Mouse (Mus musculus): ENCODE measurements at regions not wholly inside any gene's neighbourhood (a gene's known extent, or its start where the extent isn't known, plus 50 kb on each side); places are given as distances from the start of the nearest gene placed in this dataset.
A peak's percentile ranks its signal among the peaks of the same experiment; 100 is the strongest.

DNA sequence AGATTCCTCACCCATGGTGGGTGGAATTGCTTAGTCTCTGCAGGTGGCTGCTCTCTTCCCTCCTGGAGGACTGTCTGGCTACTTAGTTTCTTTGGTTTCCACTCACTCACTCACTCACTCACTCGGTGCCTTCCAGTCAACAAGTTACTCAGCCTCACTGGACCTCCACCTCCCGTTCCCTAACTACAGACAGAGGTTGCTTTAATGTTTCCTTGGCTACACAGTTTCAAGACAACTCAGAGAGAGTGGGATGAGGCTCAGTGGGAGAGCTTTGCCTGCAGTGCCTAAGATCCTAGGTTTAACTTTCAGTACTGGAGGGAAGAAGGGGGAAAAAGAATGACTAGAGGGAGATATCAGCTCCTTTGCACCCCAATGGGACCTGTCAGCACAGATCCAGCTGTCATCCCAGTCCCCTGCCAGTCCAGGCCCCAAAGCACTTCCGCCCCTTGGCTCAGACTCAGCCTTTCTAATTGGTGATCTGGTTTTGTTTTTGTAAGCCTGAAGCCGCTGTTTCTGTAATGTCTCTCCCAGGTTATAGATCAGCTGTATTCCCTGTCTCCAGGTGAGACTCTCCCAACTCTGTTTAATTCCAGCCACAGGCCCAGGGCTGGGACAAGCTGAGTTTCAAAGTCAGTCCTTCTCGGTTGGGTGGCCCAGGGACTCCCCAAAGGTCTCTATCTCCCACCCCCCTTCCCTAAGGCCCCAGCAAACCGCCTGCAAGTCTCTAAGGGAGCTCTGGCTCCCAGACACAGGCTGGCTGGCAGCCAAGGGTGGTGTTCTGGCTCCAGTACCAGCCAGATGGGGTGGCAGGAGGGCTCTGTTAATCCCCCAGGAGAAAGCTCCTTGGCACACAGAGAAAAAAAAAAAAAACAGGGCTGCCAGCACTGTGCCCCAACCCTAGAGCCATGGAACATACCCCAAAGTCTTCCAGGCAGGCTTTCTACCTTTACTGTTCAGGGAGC, 60.5 kb upstream of the Cdon start:
- TF ChIP-seq POLR2A (IDR thresholded peaks at IDR 0.05; ENCODE audit: borderline replicate concordance, insufficient read depth, low read length) = no peak
- no peak for TF ChIP-seq CTCF (IDR thresholded peaks at IDR 0.05; ENCODE audit: borderline replicate concordance, insufficient read depth, low read depth, low read length)
- Histone ChIP-seq H3K4me1 (ENCODE audit: control insufficient read depth, insufficient read depth, low read length) (peaks cover 35% of the 10 kb centered on the region), H3K27me3 (ENCODE audit: control insufficient read depth, insufficient read depth, low read length) (no peaks in the 10 kb centered on the region), H3K27ac (ENCODE audit: insufficient read depth, low read length) (no peak overlapping the region), H3K4me3 (replicated peaks; ENCODE audit: insufficient read depth, low read depth, low read length) (no peak overlapping the region)
- WGBS = 59% methylated on average over 6 of the region's 6 CpGs
- DNase-seq = peak; percentile 41 to 50

DNA sequence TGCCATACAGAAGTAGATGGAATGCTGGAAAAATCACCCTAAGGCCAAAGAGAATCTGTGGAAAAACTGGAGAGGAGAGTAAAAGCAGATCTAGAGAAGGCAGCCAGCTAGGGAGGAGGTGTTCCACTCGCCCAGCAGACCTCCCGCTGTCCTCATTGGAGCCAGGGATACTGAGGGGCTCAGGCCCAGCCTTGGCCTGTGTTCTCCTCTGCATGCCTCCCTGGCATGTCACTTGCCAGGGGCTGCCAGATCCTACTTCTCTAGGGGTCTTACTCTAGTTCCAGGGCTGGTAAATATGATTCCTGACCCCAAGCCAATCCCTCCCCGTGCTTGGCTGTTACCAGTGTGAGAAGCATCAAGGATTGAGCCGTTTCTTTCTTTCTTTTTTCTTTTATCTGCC, 59.5 kb upstream of the Cdon start:
- Histone ChIP-seq H3K27me3 (ENCODE audit: control insufficient read depth, insufficient read depth, low read length) (no peaks in the 10 kb centered on the region), H3K4me1 (ENCODE audit: control insufficient read depth, insufficient read depth, low read length) (peaks cover 38% of the 10 kb centered on the region), H3K4me3 (replicated peaks; ENCODE audit: insufficient read depth, low read depth, low read length) (no peak overlapping the region), H3K27ac (ENCODE audit: insufficient read depth, low read length) (no peak overlapping the region)
- TF ChIP-seq POLR2A (IDR thresholded peaks at IDR 0.05; ENCODE audit: borderline replicate concordance, insufficient read depth, low read length) = no peak
- no peak for TF ChIP-seq CTCF (IDR thresholded peaks at IDR 0.05; ENCODE audit: borderline replicate concordance, insufficient read depth, low read depth, low read length)
- WGBS = 61% methylated on average over 4 of the region's 4 CpGs
- no peak for DNase-seq

DNA sequence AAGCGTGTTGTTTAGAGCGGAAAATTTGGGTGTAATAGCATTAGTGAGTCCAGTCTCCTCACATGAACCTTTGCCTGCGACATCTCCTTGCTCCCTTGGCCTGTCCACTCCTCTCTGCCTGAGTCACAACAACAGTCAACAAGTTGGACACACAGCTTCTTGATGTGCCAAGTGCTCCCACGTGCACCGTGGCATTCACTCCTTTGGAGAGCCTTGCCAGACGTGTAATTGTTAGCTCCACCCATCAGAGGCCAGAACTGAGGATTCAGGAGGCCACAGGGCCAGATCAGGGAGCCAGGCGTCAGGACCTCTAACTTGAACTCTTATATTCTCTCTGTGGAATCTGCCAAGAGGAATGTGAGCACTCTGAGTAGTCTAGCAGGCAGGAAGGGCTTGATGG, 58.7 kb upstream of the Cdon start:
- Histone ChIP-seq H3K4me3 (replicated peaks; ENCODE audit: insufficient read depth, low read depth, low read length) (no peak overlapping the region), H3K27me3 (ENCODE audit: control insufficient read depth, insufficient read depth, low read length) (no peaks in the 10 kb centered on the region), H3K4me1 (ENCODE audit: control insufficient read depth, insufficient read depth, low read length) (peaks cover 38% of the 10 kb centered on the region), H3K27ac (ENCODE audit: insufficient read depth, low read length) (no peak overlapping the region)
- TF ChIP-seq POLR2A (IDR thresholded peaks at IDR 0.05; ENCODE audit: borderline replicate concordance, insufficient read depth, low read length) (no peak), CTCF (IDR thresholded peaks at IDR 0.05; ENCODE audit: borderline replicate concordance, insufficient read depth, low read depth, low read length) (no peak)
- no peak for DNase-seq
- 76% methylated on average over 7 of the region's 7 CpGs for WGBS

DNA sequence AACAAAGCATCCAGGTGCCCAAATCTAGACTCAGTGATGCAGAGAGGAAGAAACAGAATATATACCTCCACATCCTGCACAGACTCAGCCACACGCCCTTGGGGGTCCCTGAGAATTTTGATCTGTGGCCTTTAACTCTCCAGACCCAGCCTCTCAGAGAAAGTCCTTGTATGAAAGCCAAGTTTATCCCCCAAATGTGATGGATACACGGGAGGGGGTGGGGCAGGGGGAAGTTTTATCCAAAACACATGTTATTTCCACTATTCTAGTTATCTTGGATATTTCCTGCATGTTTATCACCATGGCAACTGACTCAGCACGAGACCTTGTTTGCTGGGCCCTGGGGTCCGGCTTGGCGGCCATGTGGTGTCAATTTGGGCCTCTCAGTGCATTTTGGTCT, 57.8 kb upstream of the Cdon start:
- H3K27me3 ChIP-seq (ENCODE audit: control insufficient read depth, insufficient read depth, low read length) = no peaks in the 10 kb centered on the region
- no peak for DNase-seq
- TF ChIP-seq CTCF (IDR thresholded peaks at IDR 0.05; ENCODE audit: borderline replicate concordance, insufficient read depth, low read depth, low read length) = no peak
- no peak for TF ChIP-seq POLR2A (IDR thresholded peaks at IDR 0.05; ENCODE audit: borderline replicate concordance, insufficient read depth, low read length)
- H3K4me3 ChIP-seq (replicated peaks; ENCODE audit: insufficient read depth, low read depth, low read length) = no peak overlapping the region
- 89% methylated on average over 5 of the region's 5 CpGs for WGBS
- peaks cover 38% of the 10 kb centered on the region for H3K4me1 ChIP-seq (ENCODE audit: control insufficient read depth, insufficient read depth, low read length)
- no peak overlapping the region for H3K27ac ChIP-seq (ENCODE audit: insufficient read depth, low read length)

DNA sequence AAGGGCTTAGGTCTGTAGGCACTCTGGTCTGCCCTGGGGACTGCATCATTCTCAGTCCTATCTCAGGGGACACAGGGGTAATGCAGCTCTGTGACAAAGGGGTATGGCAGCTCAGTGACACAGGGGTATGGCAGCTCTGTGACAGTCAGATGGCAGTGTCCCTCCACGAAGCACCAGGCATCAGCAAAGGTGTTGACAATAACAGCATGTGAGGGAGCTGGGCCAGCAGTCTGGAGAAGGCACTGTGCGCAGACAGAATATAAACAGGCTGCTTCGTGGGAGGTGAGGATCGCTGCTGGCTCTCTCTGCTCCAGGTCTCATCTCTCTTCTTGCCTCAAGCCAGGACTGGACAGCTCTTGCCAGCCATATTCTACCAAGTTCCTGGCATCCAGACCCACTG, 57.0 kb upstream of the Cdon start:
- TF ChIP-seq POLR2A (IDR thresholded peaks at IDR 0.05; ENCODE audit: borderline replicate concordance, insufficient read depth, low read length) (no peak), CTCF (IDR thresholded peaks at IDR 0.05; ENCODE audit: borderline replicate concordance, insufficient read depth, low read depth, low read length) (peak; percentile 37; the same call in 1 of the 2 replicates)
- DNase-seq = peak; percentile 79 to 88
- 6% methylated on average over 4 of the region's 4 CpGs for WGBS
- Histone ChIP-seq H3K27ac (ENCODE audit: insufficient read depth, low read length) (peak overlapping the region; percentile 0; the same call in 1 of the 2 replicates), H3K4me1 (ENCODE audit: control insufficient read depth, insufficient read depth, low read length) (peaks cover 38% of the 10 kb centered on the region), H3K4me3 (replicated peaks; ENCODE audit: insufficient read depth, low read depth, low read length) (no peak overlapping the region), H3K27me3 (ENCODE audit: control insufficient read depth, insufficient read depth, low read length) (no peaks in the 10 kb centered on the region)

DNA sequence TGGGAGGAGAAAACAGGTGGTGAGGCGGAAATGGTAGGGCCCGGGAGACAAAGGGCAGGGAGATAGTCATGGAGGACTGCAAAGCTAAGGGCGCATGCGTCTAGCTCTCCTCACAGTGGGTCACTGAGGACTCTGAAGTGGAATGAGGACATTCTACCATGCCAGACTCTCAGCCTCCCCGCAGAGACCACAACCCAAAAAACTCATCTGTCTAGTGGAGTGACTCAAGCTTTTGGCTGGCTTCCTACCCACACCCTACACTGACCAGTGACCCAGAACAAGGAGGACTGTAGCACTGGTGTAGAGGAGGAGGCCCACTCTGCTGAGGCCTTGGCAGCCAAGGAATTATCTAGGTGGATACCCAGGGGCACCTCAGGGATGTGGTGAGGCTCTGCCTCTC, 55.0 kb upstream of the Cdon start:
- TF ChIP-seq POLR2A (IDR thresholded peaks at IDR 0.05; ENCODE audit: borderline replicate concordance, insufficient read depth, low read length) (no peak), CTCF (IDR thresholded peaks at IDR 0.05; ENCODE audit: borderline replicate concordance, insufficient read depth, low read depth, low read length) (no peak)

DNA sequence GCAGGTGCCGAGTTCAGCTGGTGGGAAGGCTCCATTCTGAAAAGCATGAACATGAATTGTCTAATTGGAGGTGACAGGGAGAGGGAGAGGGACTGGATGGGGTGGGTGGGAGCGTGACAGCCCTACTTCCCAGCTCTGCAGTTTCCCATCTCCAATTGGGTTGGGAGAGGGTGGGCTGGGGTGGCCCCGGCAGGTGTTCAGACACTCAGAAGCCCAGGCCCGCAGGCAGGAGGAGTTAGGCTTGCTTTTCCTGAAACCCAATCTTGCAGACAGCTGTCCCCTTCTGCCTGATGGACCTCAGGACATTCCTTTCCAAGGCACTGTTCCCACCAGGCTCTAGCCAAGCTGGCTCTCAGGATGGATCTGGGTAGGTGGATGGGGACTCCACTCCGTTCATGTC, 51.9 kb upstream of the Cdon start:
- Histone ChIP-seq H3K27ac (ENCODE audit: insufficient read depth, low read length) (no peak overlapping the region), H3K4me3 (replicated peaks; ENCODE audit: insufficient read depth, low read depth, low read length) (no peak overlapping the region), H3K4me1 (ENCODE audit: control insufficient read depth, insufficient read depth, low read length) (peaks cover 12% of the 10 kb centered on the region; the same call in 1 of the 2 replicates), H3K27me3 (ENCODE audit: control insufficient read depth, insufficient read depth, low read length) (no peaks in the 10 kb centered on the region)
- no peak for TF ChIP-seq POLR2A (IDR thresholded peaks at IDR 0.05; ENCODE audit: borderline replicate concordance, insufficient read depth, low read length)
- TF ChIP-seq CTCF (IDR thresholded peaks at IDR 0.05; ENCODE audit: borderline replicate concordance, insufficient read depth, low read depth, low read length) = no peak
- WGBS = 75% methylated on average over 5 of the region's 5 CpGs
- DNase-seq = no peak

More for the DNA sequence above, 55.0 kb upstream of the Cdon start:
- Histone ChIP-seq H3K27me3 (ENCODE audit: control insufficient read depth, insufficient read depth, low read length) (no peaks in the 10 kb centered on the region), H3K27ac (ENCODE audit: insufficient read depth, low read length) (no peak overlapping the region), H3K4me1 (ENCODE audit: control insufficient read depth, insufficient read depth, low read length) (peaks cover 31% of the 10 kb centered on the region), H3K4me3 (replicated peaks; ENCODE audit: insufficient read depth, low read depth, low read length) (no peak overlapping the region)
- DNase-seq = no peak
- WGBS = 85% methylated on average over 5 of the region's 5 CpGs

DNA sequence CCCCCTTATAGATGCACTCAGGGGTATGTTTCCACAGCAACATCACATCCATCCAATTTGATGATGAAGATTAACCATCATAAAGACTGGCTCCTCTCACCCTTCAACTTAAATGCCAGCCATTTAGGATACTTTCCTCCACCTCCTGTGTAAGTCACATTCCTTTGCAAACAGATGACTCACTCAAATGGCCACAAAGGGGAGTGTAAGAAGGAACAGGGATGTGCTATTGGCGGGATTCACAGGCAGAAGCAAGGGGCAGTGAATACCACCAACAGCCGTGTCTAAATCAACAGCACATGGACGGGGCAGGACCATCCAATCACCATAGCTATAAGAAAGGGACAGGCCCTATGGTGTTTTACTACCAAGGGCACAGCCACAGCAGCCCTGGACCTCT, 50.9 kb upstream of the Cdon start:
- no peak overlapping the region for H3K4me3 ChIP-seq (replicated peaks; ENCODE audit: insufficient read depth, low read depth, low read length)
- H3K27ac ChIP-seq (ENCODE audit: insufficient read depth, low read length) = no peak overlapping the region
- no peak for DNase-seq
- TF ChIP-seq CTCF (IDR thresholded peaks at IDR 0.05; ENCODE audit: borderline replicate concordance, insufficient read depth, low read depth, low read length) = no peak
- no peak for TF ChIP-seq POLR2A (IDR thresholded peaks at IDR 0.05; ENCODE audit: borderline replicate concordance, insufficient read depth, low read length)
- peaks cover 3% of the 10 kb centered on the region; the same call in 1 of the 2 replicates for H3K4me1 ChIP-seq (ENCODE audit: control insufficient read depth, insufficient read depth, low read length)
- no peaks in the 10 kb centered on the region for H3K27me3 ChIP-seq (ENCODE audit: control insufficient read depth, insufficient read depth, low read length)
- WGBS = 92% methylated on average over 3 of the region's 3 CpGs
